Mouse (Mus musculus) C2C12 (cell line): Measurements from ENCODE around the gene Frk.

Source experiments
- CEBPB ChIP-seq: IDR thresholded peaks from one replicate; pipeline ENCODE4 v1.6.1; 2011; ENCODE audit warnings: low read depth, mild to moderate bottlenecking, control low read depth, moderate library complexity
- CTCF ChIP-seq: IDR thresholded peaks from one replicate; pipeline ENCODE4 v1.5.1; 2011; ENCODE audit not compliant: control insufficient read depth, insufficient read depth, insufficient read length
- MYOD1 ChIP-seq: IDR thresholded peaks from one replicate; pipeline ENCODE4 v1.6.1; 2011; ENCODE audit warnings: low read depth; ENCODE audit not compliant: control insufficient read depth, insufficient read length

- TF ChIP-seq CTCF (no peak), MYOD1 (no peak), CEBPB (no peak)
Observed at GRCm38 (mm10) chr10:34541717-34542490, 58.7 kb downstream of the Frk start.
